Mouse (Mus musculus): ENCODE data around the gene Sult6b2. TPM values are rescaled to one million over a fixed set of nuclear protein-coding genes. Genes with fewer than 3 reads are reported as not detected.

Gene Sult6b2
- polyA plus RNA-seq, 1 experiment from 2014 or later: 0.19 TPM

- no peak overlapping the region for H3K4me3 ChIP-seq
- no peak overlapping the region for H3K4me2 ChIP-seq
- no peaks in the 10 kb centered on the region for H3K27me3 ChIP-seq
- no peak for ATAC-seq (ENCODE audit: low FRiP score)
- WGBS: 88% methylated on average over 7 of the region's 7 CpGs
- H3K36me3 ChIP-seq: no peaks in the 10 kb centered on the region
- no peaks in the 10 kb centered on the region for H3K4me1 ChIP-seq (replicated peaks)
- H3K9ac ChIP-seq: no peak overlapping the region
- no peak overlapping the region for H3K27ac ChIP-seq
- no peaks in the 10 kb centered on the region for H3K9me3 ChIP-seq
Observed at GRCm38 (mm10) chr6:142746765-142747164, 57.5 kb downstream of the Sult6b2 start.

GRCm38 (mm10) chr6:142745484-142745883, 58.8 kb downstream of the Sult6b2 start:
- H3K9ac ChIP-seq: no peak overlapping the region
- H3K27ac ChIP-seq: no peak overlapping the region
- no peak overlapping the region for H3K4me2 ChIP-seq
- no peak for ATAC-seq (ENCODE audit: low FRiP score)
- H3K4me3 ChIP-seq: no peak overlapping the region
- no peaks in the 10 kb centered on the region for H3K36me3 ChIP-seq
- 95% methylated on average over 5 of the region's 5 CpGs for WGBS
- no peaks in the 10 kb centered on the region for H3K27me3 ChIP-seq
- no peaks in the 10 kb centered on the region for H3K4me1 ChIP-seq (replicated peaks)
- no peaks in the 10 kb centered on the region for H3K9me3 ChIP-seq

- Histone ChIP-seq H3K4me2 (no peak overlapping the region), H3K27ac (no peak overlapping the region), H3K27me3 (no peaks in the 10 kb centered on the region), H3K4me1 (replicated peaks) (no peaks in the 10 kb centered on the region), H3K4me3 (no peak overlapping the region), H3K9me3 (no peaks in the 10 kb centered on the region), H3K9ac (no peak overlapping the region), H3K36me3 (no peaks in the 10 kb centered on the region)
- no peak for ATAC-seq (ENCODE audit: low FRiP score)
- 63% methylated on average over 4 of the region's 4 CpGs for WGBS
Observed at GRCm38 (mm10) chr6:142743193-142743592, 61.1 kb downstream of the Sult6b2 start.

DNA sequence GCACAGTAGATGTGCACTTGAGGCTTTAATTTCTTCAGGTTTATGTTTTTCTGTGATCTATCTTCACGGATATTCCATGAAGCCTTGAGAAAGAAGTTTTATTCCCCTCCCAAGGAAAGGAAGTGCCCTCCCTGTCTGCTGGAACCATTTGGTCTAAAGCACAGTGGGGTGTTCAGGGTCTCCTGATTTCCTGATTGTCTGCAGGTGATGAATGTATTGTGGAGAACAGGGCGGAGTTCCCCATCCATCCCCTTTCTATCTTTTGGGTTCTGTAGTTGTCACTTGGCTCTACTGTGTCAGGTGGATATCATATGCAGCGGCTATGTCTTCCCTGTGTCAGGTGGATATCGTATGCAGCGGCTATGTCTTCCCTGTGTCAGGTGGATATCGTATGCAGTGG, 62.5 kb downstream of the Sult6b2 start:
- ATAC-seq (ENCODE audit: low FRiP score): no peak
- Histone ChIP-seq H3K9ac (no peak overlapping the region), H3K27me3 (no peaks in the 10 kb centered on the region), H3K4me3 (no peak overlapping the region), H3K27ac (no peak overlapping the region), H3K4me2 (no peak overlapping the region), H3K4me1 (replicated peaks) (no peaks in the 10 kb centered on the region), H3K9me3 (no peaks in the 10 kb centered on the region), H3K36me3 (no peaks in the 10 kb centered on the region)
- WGBS: 88% methylated on average over 6 of the region's 6 CpGs

- Histone ChIP-seq H3K4me1 (replicated peaks) (no peaks in the 10 kb centered on the region), H3K27ac (no peak overlapping the region), H3K4me3 (no peak overlapping the region), H3K27me3 (no peaks in the 10 kb centered on the region), H3K36me3 (no peaks in the 10 kb centered on the region), H3K4me2 (no peak overlapping the region), H3K9me3 (no peaks in the 10 kb centered on the region), H3K9ac (no peak overlapping the region)
- WGBS: 80% methylated on average over 6 of the region's 6 CpGs
- no peak for ATAC-seq (ENCODE audit: low FRiP score)
Observed at GRCm38 (mm10) chr6:142738637-142739036, 65.7 kb downstream of the Sult6b2 start.

DNA sequence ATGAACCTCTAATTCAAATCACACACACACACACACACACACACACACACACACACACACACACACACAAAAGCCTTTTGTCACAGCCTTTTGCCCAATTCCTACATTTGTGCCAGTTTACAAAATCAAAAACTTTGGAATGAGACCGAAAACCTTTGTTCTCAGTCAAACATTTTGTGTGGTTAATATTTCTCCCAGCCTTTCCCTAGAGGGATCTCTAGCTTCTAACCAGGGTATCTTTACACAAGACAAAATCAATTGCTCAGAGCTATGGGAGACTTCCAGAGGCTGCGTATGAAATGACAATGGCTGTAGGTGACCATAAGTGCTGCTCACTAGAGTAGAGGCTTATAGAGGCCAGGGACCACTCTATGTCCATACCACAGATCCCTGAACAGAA, 66.1 kb downstream of the Sult6b2 start:
- no peak overlapping the region for H3K27ac ChIP-seq
- H3K4me3 ChIP-seq: no peak overlapping the region
- no peak overlapping the region for H3K4me2 ChIP-seq
- no peaks in the 10 kb centered on the region for H3K27me3 ChIP-seq
- WGBS: 95% methylated on average over 2 of the region's 2 CpGs
- H3K9me3 ChIP-seq: no peaks in the 10 kb centered on the region
- H3K9ac ChIP-seq: no peak overlapping the region
- H3K4me1 ChIP-seq (replicated peaks): no peaks in the 10 kb centered on the region
- H3K36me3 ChIP-seq: no peaks in the 10 kb centered on the region
- ATAC-seq (ENCODE audit: low FRiP score): no peak

DNA sequence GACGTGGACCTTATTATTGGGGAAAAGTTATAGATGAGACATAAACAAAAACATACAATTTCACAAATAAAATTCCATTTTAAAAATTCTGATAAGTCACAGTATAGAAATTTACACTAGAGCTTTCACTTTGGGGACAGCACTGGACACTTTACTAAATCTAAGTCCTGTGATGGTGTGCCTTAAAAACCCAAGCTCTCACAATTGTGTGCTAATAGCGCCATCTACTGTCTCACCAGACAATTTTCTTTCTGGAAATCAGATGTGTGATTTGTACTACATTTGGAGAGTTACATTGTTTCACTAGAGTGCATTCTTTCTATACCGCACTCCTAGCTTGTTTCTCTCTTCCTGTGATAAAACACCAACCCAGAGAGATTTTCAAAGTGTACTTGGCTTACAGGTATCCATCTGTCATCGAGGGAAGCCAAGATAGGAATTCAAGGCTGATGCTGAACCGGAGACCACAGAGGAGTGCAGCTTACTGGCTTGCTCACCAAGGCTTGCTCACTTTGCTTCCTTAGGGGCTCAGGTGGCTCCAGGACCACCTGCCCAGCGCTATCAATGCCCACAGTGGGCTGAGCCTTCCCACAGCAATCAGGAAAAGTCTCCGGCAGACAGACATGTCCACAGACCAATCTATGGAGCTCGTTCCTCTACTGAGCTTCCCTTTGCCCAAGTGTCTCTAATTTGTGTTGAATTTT, 68.8 kb downstream of the Sult6b2 start:
- peak; percentile 28; the same call in 1 of the 2 replicates for ATAC-seq (ENCODE audit: low FRiP score)
- no peaks in the 10 kb centered on the region for H3K27me3 ChIP-seq
- H3K9ac ChIP-seq: no peak overlapping the region
- H3K9me3 ChIP-seq: no peaks in the 10 kb centered on the region
- no peak overlapping the region for H3K27ac ChIP-seq
- 52% methylated on average over 8 of the region's 8 CpGs for WGBS
- no peak overlapping the region for H3K4me2 ChIP-seq
- H3K4me3 ChIP-seq: no peak overlapping the region
- H3K4me1 ChIP-seq (replicated peaks): no peaks in the 10 kb centered on the region
- no peaks in the 10 kb centered on the region for H3K36me3 ChIP-seq

Other genes starting within 250 kb of the Sult6b2 start
- 10.9 and 12.1 TPM in 2 replicates for gene Kcnj8, start 232.9 kb downstream of the Sult6b2 start, polyA plus RNA-seq (2015; fragmentation: Nextera tagmentation; extraction: Ambion mirVana)
- gene Abcc9, start 102.2 kb downstream of the Sult6b2 start, polyA plus RNA-seq (2015; fragmentation: Nextera tagmentation; extraction: Ambion mirVana): 2.6 and 3.3 TPM in 2 replicates
- gene Cmas, start 47.8 kb downstream of the Sult6b2 start, polyA plus RNA-seq (2015; fragmentation: Nextera tagmentation; extraction: Ambion mirVana): 178 and 180 TPM in 2 replicates
- gene St8sia1, start 159.9 kb upstream of the Sult6b2 start, polyA plus RNA-seq (2015; fragmentation: Nextera tagmentation; extraction: Ambion mirVana): 7.6 and 7.7 TPM in 2 replicates